Mouse (Mus musculus): ENCODE data around the gene Elavl2. TPM values are rescaled to one million over a fixed set of nuclear protein-coding genes. Genes with fewer than 3 reads are reported as not detected.
A peak's percentile ranks its signal among the peaks of the same experiment; 100 is the strongest.

Elavl2 gene
- polyA plus RNA-seq, 1 experiment, result not detected

- 3% methylated on average over 24 of the region's 24 CpGs for WGBS
- TF ChIP-seq CTCF (IDR thresholded peaks at IDR 0.05; ENCODE audit: insufficient read depth, low read depth, low read length) (no peak), POLR2A (IDR thresholded peaks at IDR 0.05; ENCODE audit: insufficient read depth, low read depth, low read length) (no peak)
- H3K27ac ChIP-seq (ENCODE audit: insufficient read depth, low read depth, low read length), result no peak overlapping the region
Measured at GRCm38 (mm10) chr4:91380341-91381117, 20.1 kb downstream of the Elavl2 start.

DNA sequence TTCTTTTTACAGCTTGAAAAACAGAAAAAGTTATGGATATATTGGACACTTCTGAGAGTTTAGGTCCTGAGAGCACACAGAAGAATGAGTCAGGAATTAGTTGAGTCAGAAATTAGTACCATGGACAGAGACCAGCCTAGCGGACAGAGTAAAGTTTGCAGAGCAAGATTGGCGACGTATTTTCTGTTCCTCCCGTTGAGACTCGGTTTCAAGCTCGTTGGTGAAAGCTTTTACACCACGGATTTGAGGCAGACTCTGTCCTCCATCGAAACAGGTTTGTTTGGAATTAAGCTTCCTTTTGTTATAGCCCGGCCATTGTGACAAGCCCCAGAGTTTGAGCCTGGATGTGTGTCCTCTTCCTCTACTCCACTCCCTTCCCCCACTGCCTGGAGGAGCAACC lies 21.0 kb downstream of the Elavl2 start:
- H3K4me1 ChIP-seq (ENCODE audit: control insufficient read depth, insufficient read depth, low read length), result peaks cover 9% of the 10 kb centered on the region; the same call in 1 of the 2 replicates
- 35% methylated on average over 9 of the region's 9 CpGs for WGBS
- no peak overlapping the region for H3K4me3 ChIP-seq (ENCODE audit: insufficient read depth, low read depth, low read length)

More at GRCm38 (mm10) chr4:91380341-91381117, 20.1 kb downstream of the Elavl2 start:
- Histone ChIP-seq H3K4me1 (ENCODE audit: control insufficient read depth, insufficient read depth, low read length) (0 out of 2 replicates have a peak, but pooled peaks cover 5% of the 10 kb centered on the region), H3K4me3 (ENCODE audit: insufficient read depth, low read depth, low read length) (peak overlapping the region; percentile 0; the same call in 1 of the 2 replicates)

GRCm38 (mm10) chr4:91376317-91376910 lies 24.2 kb downstream of the Elavl2 start:
- peak overlapping the region; percentile 51 for H3K4me3 ChIP-seq (ENCODE audit: insufficient read depth, low read depth, low read length)
- H3K4me1 ChIP-seq (ENCODE audit: control insufficient read depth, insufficient read depth, low read length), result peaks cover 22% of the 10 kb centered on the region
- no peak overlapping the region for H3K27ac ChIP-seq (ENCODE audit: insufficient read depth, low read depth, low read length)
- no peak for TF ChIP-seq CTCF (IDR thresholded peaks at IDR 0.05; ENCODE audit: insufficient read depth, low read depth, low read length)
- peak; percentile 46 for TF ChIP-seq POLR2A (IDR thresholded peaks at IDR 0.05; ENCODE audit: insufficient read depth, low read depth, low read length)
- under 1% methylated on average over 28 of the region's 28 CpGs for WGBS

More for the DNA sequence above, 21.0 kb downstream of the Elavl2 start:
- TF ChIP-seq CTCF (IDR thresholded peaks at IDR 0.05; ENCODE audit: insufficient read depth, low read depth, low read length) (no peak), POLR2A (IDR thresholded peaks at IDR 0.05; ENCODE audit: insufficient read depth, low read depth, low read length) (no peak)
- no peak overlapping the region for H3K27ac ChIP-seq (ENCODE audit: insufficient read depth, low read depth, low read length)

GRCm38 (mm10) chr4:91375372-91375687 lies 25.3 kb downstream of the Elavl2 start:
- no peak overlapping the region for H3K27ac ChIP-seq (ENCODE audit: insufficient read depth, low read depth, low read length)
- under 1% methylated on average over 7 of the region's 7 CpGs for whole genome bisulfite sequencing
- H3K4me3 ChIP-seq (ENCODE audit: insufficient read depth, low read depth, low read length), result peak overlapping the region; percentile 51
- TF ChIP-seq CTCF (IDR thresholded peaks at IDR 0.05; ENCODE audit: insufficient read depth, low read depth, low read length), result no peak
- no peak for TF ChIP-seq POLR2A (IDR thresholded peaks at IDR 0.05; ENCODE audit: insufficient read depth, low read depth, low read length)
- peaks cover 24% of the 10 kb centered on the region for H3K4me1 ChIP-seq (ENCODE audit: control insufficient read depth, insufficient read depth, low read length)

DNA sequence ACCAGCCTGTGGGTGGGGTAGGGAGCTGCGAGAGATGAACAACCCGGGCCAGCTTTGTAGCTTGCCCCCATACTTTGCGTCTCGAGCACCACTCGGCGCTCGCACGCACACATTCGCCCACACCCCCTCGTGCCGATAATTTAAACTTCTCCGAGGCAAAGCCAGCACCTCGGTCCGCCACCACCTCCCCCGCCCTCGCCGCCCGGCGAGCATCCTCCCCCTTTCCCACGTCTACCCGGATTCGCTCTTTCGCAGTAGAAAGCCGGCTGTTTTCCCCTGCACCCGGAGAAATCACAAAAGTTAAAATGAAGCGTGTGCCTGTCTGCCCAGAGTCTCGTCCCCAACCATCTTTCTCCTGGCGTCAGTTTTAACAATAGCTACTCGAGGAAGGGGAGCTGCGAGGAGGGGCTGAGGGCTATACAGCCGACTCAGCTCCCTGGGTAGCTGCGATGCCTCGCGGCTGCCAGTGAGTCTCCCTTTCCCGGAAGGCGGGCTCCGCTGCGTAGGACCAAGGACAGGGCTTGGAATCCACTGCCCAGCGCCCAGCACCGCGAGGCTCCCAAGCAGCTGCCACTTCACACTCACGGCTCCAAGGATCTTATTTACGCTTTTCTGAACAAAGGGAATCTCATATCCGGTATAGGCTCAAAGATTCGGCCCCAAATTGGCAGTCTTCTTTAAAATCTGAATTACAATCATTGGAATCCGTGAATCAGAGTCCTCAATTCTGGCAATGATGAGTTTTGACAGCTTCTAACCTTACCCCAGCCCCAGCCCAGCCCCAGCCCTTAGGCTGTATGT lies 25.8 kb downstream of the Elavl2 start:
- no peak for TF ChIP-seq CTCF (IDR thresholded peaks at IDR 0.05; ENCODE audit: insufficient read depth, low read depth, low read length)
- no peak for TF ChIP-seq POLR2A (IDR thresholded peaks at IDR 0.05; ENCODE audit: insufficient read depth, low read depth, low read length)
- H3K4me1 ChIP-seq (ENCODE audit: control insufficient read depth, insufficient read depth, low read length), result peaks cover 24% of the 10 kb centered on the region
- H3K27ac ChIP-seq (ENCODE audit: insufficient read depth, low read depth, low read length), result no peak overlapping the region; the same call in 1 of the 2 replicates
- H3K4me3 ChIP-seq (ENCODE audit: insufficient read depth, low read depth, low read length), result peak overlapping the region; percentile 51
- WGBS, result under 1% methylated on average over 46 of the region's 46 CpGs

DNA sequence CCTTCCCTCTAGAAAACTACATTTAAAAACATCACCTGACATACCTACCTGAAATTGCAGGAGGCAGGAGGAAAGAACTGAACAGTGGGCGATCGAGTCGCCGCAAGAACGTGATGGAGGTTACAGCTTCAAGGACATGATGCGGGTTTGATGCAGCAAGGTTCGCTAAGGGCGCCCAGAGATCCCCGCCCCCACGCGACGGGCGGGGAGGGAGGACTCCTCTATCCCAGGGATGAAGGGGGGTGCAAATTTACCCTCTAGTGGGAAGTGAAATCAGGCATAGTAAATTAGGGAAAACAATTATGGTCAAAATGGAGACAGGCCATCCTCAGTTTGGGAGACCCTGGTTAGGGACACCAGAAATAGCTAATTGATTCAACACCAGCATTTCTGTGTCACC lies 27.7 kb downstream of the Elavl2 start:
- peaks cover 24% of the 10 kb centered on the region for H3K4me1 ChIP-seq (ENCODE audit: control insufficient read depth, insufficient read depth, low read length)
- no peak overlapping the region for H3K4me3 ChIP-seq (ENCODE audit: insufficient read depth, low read depth, low read length)
- H3K27ac ChIP-seq (ENCODE audit: insufficient read depth, low read depth, low read length), result no peak overlapping the region
- WGBS, result 61% methylated on average over 13 of the region's 13 CpGs
- TF ChIP-seq CTCF (IDR thresholded peaks at IDR 0.05; ENCODE audit: insufficient read depth, low read depth, low read length), result no peak
- TF ChIP-seq POLR2A (IDR thresholded peaks at IDR 0.05; ENCODE audit: insufficient read depth, low read depth, low read length), result no peak

- TF ChIP-seq CTCF (IDR thresholded peaks at IDR 0.05; ENCODE audit: insufficient read depth, low read depth, low read length) (no peak), POLR2A (IDR thresholded peaks at IDR 0.05; ENCODE audit: insufficient read depth, low read depth, low read length) (no peak)
- peaks cover 24% of the 10 kb centered on the region for H3K4me1 ChIP-seq (ENCODE audit: control insufficient read depth, insufficient read depth, low read length)
- no peak overlapping the region for H3K27ac ChIP-seq (ENCODE audit: insufficient read depth, low read depth, low read length)
Measured at GRCm38 (mm10) chr4:91371819-91372215, 28.8 kb downstream of the Elavl2 start.

DNA sequence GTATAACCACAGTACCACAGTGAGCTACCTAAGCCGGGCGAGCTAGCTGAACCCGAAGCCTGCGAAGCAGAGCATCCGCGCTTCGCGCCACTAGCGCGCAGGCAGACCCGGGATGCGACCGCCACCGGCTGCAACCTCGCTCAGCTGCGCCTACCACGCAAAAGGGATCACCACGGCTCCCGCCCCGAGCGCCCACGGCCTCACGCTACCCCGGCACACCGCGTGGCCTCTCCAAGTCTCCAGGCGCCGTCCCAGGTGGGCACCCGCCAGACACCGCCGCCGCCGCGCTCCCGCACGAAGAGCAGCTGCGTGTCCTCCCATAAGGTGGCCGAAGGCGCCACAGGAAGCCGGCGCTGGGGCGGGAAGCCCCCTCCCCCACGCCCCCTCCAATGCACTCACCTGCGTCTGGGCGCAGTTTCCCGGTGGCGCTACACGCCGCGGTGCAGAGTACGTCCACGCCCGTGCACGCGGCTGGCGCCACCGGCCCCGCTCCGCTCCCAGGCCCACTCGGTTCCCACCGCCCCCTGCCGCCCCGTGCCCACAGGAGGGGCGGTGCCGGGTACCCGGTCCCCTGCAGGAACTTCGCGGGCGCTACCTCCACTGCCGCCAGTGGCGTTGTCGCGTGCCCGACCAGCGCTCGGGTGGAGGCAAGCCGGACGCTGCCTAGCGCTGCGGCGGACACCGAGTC lies 29.3 kb downstream of the Elavl2 start:
- no peak overlapping the region for H3K27ac ChIP-seq (ENCODE audit: insufficient read depth, low read depth, low read length)
- peak overlapping the region; percentile 46 for H3K4me3 ChIP-seq (ENCODE audit: insufficient read depth, low read depth, low read length)
- H3K4me1 ChIP-seq (ENCODE audit: control insufficient read depth, insufficient read depth, low read length), result peaks cover 24% of the 10 kb centered on the region
- TF ChIP-seq POLR2A (IDR thresholded peaks at IDR 0.05; ENCODE audit: insufficient read depth, low read depth, low read length), result no peak
- no peak for TF ChIP-seq CTCF (IDR thresholded peaks at IDR 0.05; ENCODE audit: insufficient read depth, low read depth, low read length)
- 2% methylated on average over 82 of the region's 82 CpGs for WGBS

More at GRCm38 (mm10) chr4:91371819-91372215, 28.8 kb downstream of the Elavl2 start:
- under 1% methylated on average over 44 of the region's 44 CpGs for WGBS
- H3K4me3 ChIP-seq (ENCODE audit: insufficient read depth, low read depth, low read length), result peak overlapping the region; percentile 46

Measured in olfactory bulb, adult 2 months (tissue).